ENCODE assay signal across 8 mouse cellular contexts in the genomic region with DNA sequence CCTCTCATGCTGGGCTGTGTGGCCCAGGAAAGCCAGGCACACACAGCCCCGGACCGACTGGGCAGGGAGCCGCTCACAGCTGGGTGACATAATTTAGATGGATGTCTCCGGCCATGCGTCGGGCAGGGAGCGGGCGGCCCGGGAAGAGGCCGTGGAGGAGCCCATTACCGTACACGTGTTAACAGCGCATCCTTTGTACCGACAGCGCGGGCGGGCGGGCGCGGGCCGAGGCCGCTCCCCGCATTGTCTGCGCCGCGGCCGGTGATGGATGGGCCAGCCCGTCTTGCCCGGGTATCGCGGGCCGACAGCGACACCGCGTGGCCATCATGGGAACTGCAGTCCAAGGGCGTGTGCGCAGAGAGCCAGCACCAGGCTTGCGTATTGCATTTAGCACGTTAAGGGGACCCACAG.
DNase-seq lines count a peak whose midpoint lies in the region; ATAC-seq and TF ChIP-seq lines count a peak whose summit lies in the region.

No protein-coding gene starts in this region.

- H3K4me1 ChIP-seq in bone marrow macrophage, adult 2 months (ENCODE audit: control insufficient read depth, insufficient read depth, low read length), result peaks cover 10% of the 10 kb centered on the region
- peaks cover 17% of the 10 kb centered on the region; the same call in 1 of the 2 replicates for H3K4me1 ChIP-seq in embryonic facial prominence, embryonic 15.5 days
- peaks cover 6% of the 10 kb centered on the region for H3K4me1 ChIP-seq in heart, embryonic 10.5 days
- H3K4me1 ChIP-seq in kidney, embryonic 15.5 days, result peaks cover 6% of the 10 kb centered on the region; the same call in 1 of the 2 replicates
- H3K4me1 ChIP-seq in limb, embryonic 14.5 days (ENCODE audit: control insufficient read depth, insufficient read depth, low read length), result no peaks in the 10 kb centered on the region
- no peaks in the 10 kb centered on the region for H3K4me1 ChIP-seq in midbrain, postnatal 0 days (ENCODE audit: insufficient read depth, low read length)

- no peaks in the 10 kb centered on the region for H3K9me3 ChIP-seq in embryonic facial prominence, embryonic 15.5 days (replicated peaks)
- no peaks in the 10 kb centered on the region for H3K9me3 ChIP-seq in heart, embryonic 10.5 days
- no peaks in the 10 kb centered on the region for H3K9me3 ChIP-seq in kidney, embryonic 15.5 days (replicated peaks)
- no peaks in the 10 kb centered on the region for H3K9me3 ChIP-seq in limb, embryonic 14.5 days (ENCODE audit: control insufficient read depth, low read length)
- H3K9me3 ChIP-seq in midbrain, postnatal 0 days (ENCODE audit: low read length), result no peaks in the 10 kb centered on the region

- DNase-seq in 3T3-L1 (ENCODE audit: low read depth, low spot score), result peak; percentile 72
- peak; percentile 86 for DNase-seq in heart, embryonic 10.5 days (ENCODE audit: low spot score)
- peak; percentile 66 for DNase-seq in limb, embryonic 14.5 days (ENCODE audit: low spot score)
- DNase-seq in midbrain, postnatal 0 days (ENCODE audit: low spot score), result peak; percentile 75
- peak; percentile 47 to 67 for DNase-seq in spleen, postnatal 14 days (ENCODE audit: low spot score in 2 of 2)

- WGBS in embryonic facial prominence, embryonic 15.5 days, result under 1% methylated on average over 39 of the region's 39 CpGs
- WGBS in heart, embryonic 10.5 days, result 1% methylated on average over 39 of the region's 39 CpGs
- WGBS in kidney, embryonic 15.5 days, result 1% methylated on average over 39 of the region's 39 CpGs
- WGBS in limb, embryonic 14.5 days, result under 1% methylated on average over 38 of the region's 39 CpGs
- 1% methylated on average over 39 of the region's 39 CpGs for WGBS in midbrain, postnatal 0 days

- H3K27ac ChIP-seq in bone marrow macrophage, adult 2 months (ENCODE audit: insufficient read depth, low read depth, low read length), result no peak overlapping the region
- H3K27ac ChIP-seq in embryonic facial prominence, embryonic 15.5 days (replicated peaks), result 0 out of 2 replicates have a peak overlapping the region, but pooled peaks have one; percentile 18
- H3K27ac ChIP-seq in heart, embryonic 10.5 days, result peak overlapping the region; percentile 69
- H3K27ac ChIP-seq in kidney, embryonic 15.5 days, result no peak overlapping the region
- H3K27ac ChIP-seq in limb, embryonic 14.5 days (replicated peaks; ENCODE audit: low read depth, low read length), result no peak overlapping the region
- no peak overlapping the region for H3K27ac ChIP-seq in midbrain, postnatal 0 days (ENCODE audit: low read depth, low read length)

- TF ChIP-seq CTCF in bone marrow macrophage, adult 2 months (IDR thresholded peaks at IDR 0.05; ENCODE audit: low read depth, low read length), result peak; percentile 60
- peak; percentile 97 for TF ChIP-seq CTCF in midbrain, postnatal 0 days (IDR thresholded peaks at IDR 0.05)

- no peaks in the 10 kb centered on the region for H3K36me3 ChIP-seq in embryonic facial prominence, embryonic 15.5 days
- H3K36me3 ChIP-seq in heart, embryonic 10.5 days, result no peaks in the 10 kb centered on the region
- no peaks in the 10 kb centered on the region for H3K36me3 ChIP-seq in kidney, embryonic 15.5 days
- no peaks in the 10 kb centered on the region for H3K36me3 ChIP-seq in limb, embryonic 14.5 days (ENCODE audit: control insufficient read depth, insufficient read depth, low read length)
- no peaks in the 10 kb centered on the region for H3K36me3 ChIP-seq in midbrain, postnatal 0 days (ENCODE audit: insufficient read depth, low read length)

- peak overlapping the region; percentile 65 for H3K4me2 ChIP-seq in embryonic facial prominence, embryonic 15.5 days (replicated peaks)
- peak overlapping the region; percentile 80 for H3K4me2 ChIP-seq in kidney, embryonic 15.5 days
- H3K4me2 ChIP-seq in limb, embryonic 14.5 days (replicated peaks; ENCODE audit: low read depth, low read length, severe bottlenecking), result peak overlapping the region; percentile 81
- H3K4me2 ChIP-seq in midbrain, postnatal 0 days (ENCODE audit: low read depth, low read length, poor library complexity, severe bottlenecking), result peak overlapping the region; percentile 54

- TF ChIP-seq POLR2A in bone marrow macrophage, adult 2 months (IDR thresholded peaks at IDR 0.05; ENCODE audit: borderline replicate concordance, low read depth, low read length), result no peak
- TF ChIP-seq POLR2A in limb, embryonic 14.5 days (IDR thresholded peaks at IDR 0.05; ENCODE audit: borderline replicate concordance, extremely low read depth, insufficient read depth, insufficient read length), result no peak

- peak; percentile 78 for ATAC-seq in embryonic facial prominence, embryonic 15.5 days (ENCODE audit: insufficient number of reproducible peaks, low FRiP score, low TSS enrichment, low read depth)
- peak; percentile 71; the same call in 1 of the 2 replicates for ATAC-seq in kidney, embryonic 15.5 days (replicated peaks; ENCODE audit: low FRiP score)
- ATAC-seq in limb, embryonic 14.5 days (ENCODE audit: low FRiP score, low read depth), result peak; percentile 89
- peak; percentile 89 for ATAC-seq in midbrain, postnatal 0 days (ENCODE audit: low FRiP score)

- H3K4me3 ChIP-seq in bone marrow macrophage, adult 2 months (ENCODE audit: insufficient read depth, low read length), result no peak overlapping the region
- H3K4me3 ChIP-seq in embryonic facial prominence, embryonic 15.5 days (replicated peaks), result peak overlapping the region; percentile 40
- H3K4me3 ChIP-seq in heart, embryonic 10.5 days, result peak overlapping the region; percentile 55
- peak overlapping the region; percentile 45 for H3K4me3 ChIP-seq in kidney, embryonic 15.5 days (replicated peaks)
- peak overlapping the region; percentile 37 for H3K4me3 ChIP-seq in limb, embryonic 14.5 days (replicated peaks; ENCODE audit: low read length)
- H3K4me3 ChIP-seq in midbrain, postnatal 0 days (ENCODE audit: low read depth, low read length), result peak overlapping the region; percentile 29

- H3K27me3 ChIP-seq in embryonic facial prominence, embryonic 15.5 days, result peaks cover 11% of the 10 kb centered on the region; the same call in 1 of the 2 replicates
- H3K27me3 ChIP-seq in heart, embryonic 10.5 days (ENCODE audit: insufficient read depth, poor library complexity, severe bottlenecking), result peaks cover 67% of the 10 kb centered on the region
- peaks cover 50% of the 10 kb centered on the region for H3K27me3 ChIP-seq in kidney, embryonic 15.5 days
- peaks cover 12% of the 10 kb centered on the region; the same call in 1 of the 2 replicates for H3K27me3 ChIP-seq in limb, embryonic 14.5 days (ENCODE audit: control insufficient read depth, insufficient read depth, low read length)
- H3K27me3 ChIP-seq in midbrain, postnatal 0 days (ENCODE audit: insufficient read depth, low read length), result no peaks in the 10 kb centered on the region

- no peak overlapping the region for H3K9ac ChIP-seq in embryonic facial prominence, embryonic 15.5 days
- peak overlapping the region; percentile 36; the same call in 1 of the 2 replicates for H3K9ac ChIP-seq in kidney, embryonic 15.5 days
- peak overlapping the region; percentile 55 for H3K9ac ChIP-seq in limb, embryonic 14.5 days (ENCODE audit: low read depth, low read length, severe bottlenecking)
- H3K9ac ChIP-seq in midbrain, postnatal 0 days (replicated peaks; ENCODE audit: low read length, poor library complexity, severe bottlenecking), result peak overlapping the region; percentile 14; the same call in 1 of the 2 replicates

Comparison
In these comparisons a context has a peak if more than half of its experiments do, and no peak if none do; other contexts are left out.
1. H3K27ac ChIP-seq: peak in embryonic facial prominence, embryonic 15.5 days (single experiment) and heart, embryonic 10.5 days (single experiment); none in bone marrow macrophage, adult 2 months (single experiment), kidney, embryonic 15.5 days (single experiment), limb, embryonic 14.5 days (single experiment) and midbrain, postnatal 0 days (single experiment).
2. Peak in every context shown above with its lines, with median percentiles within 50 percentile points of each other: DNase-seq, ATAC-seq and H3K4me2 ChIP-seq.